ENCODE assay signal across 26 mouse cellular contexts in the genomic region with DNA sequence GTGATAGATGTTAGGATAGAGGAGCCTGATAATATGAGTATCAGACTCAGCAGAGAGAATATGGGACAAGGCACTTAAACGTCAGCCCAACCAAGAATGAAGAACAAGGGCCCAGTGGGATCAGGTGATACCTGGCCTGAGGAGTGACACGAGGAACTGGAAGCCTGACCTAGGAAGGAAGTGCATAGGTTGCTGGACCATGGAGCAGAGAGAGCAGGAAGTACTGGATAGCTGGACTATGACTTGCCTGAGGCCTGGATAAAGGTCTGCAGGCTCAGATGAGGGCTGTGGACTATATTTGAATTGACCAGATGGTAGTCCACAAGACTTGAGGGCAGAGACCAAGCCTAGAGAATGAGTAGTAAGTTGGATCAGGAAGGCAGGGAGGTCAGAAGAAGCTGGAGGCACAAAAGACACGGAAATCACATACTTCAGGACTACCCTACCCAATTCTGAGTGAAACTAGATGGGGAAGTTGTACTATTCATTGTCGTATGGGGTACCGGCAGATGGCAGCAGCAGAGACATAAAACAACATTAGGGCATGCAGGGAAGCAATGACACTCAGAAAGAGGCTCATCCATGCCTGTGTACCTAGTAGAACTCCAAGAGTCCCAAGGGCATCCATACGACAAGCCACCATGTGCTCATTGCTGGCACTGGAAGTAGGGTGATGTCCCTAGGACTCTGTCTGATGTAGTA. TPM values are rescaled to one million over a fixed set of nuclear protein-coding genes. Genes with fewer than 3 reads are reported as not detected.
A peak's percentile ranks its signal among the peaks of the same experiment; 100 is the strongest.
DNase-seq lines count a peak whose midpoint lies in the region; ATAC-seq and TF ChIP-seq lines count a peak whose summit lies in the region.
"Had no signal": no experiment of that assay in that cellular context is flagged by ENCODE, and none has a peak within 500 bp of the region (broad histone marks: within the 10 kb centered on the region; RNA-seq: fewer than 3 reads in every experiment).

No protein-coding gene starts in this region.

- WGBS in kidney, adult 2 months, result 81% methylated on average over 6 of the region's 6 CpGs

- TF ChIP-seq EP300 in CH12.LX (IDR thresholded peaks at IDR 0.05; ENCODE audit: low read length), result no peak

- H3K4me2 ChIP-seq in CH12.LX (ENCODE audit: insufficient read depth, low read depth, poor library complexity, severe bottlenecking), result no peak overlapping the region
- H3K4me2 ChIP-seq: forebrain, embryonic 15.5 days; hindbrain, embryonic 14.5 days; liver, embryonic 11.5 days; lung, embryonic 14.5 days; neural tube, embryonic 13.5 days had no signal

- no peak overlapping the region for H3K9ac ChIP-seq in CH12.LX (ENCODE audit: insufficient read depth, low read depth)
- H3K9ac ChIP-seq: forebrain, embryonic 15.5 days; hindbrain, embryonic 14.5 days; lung, embryonic 14.5 days; neural tube, embryonic 13.5 days had no signal

- H3K27me3 ChIP-seq in CH12.LX (replicated peaks), result no peaks in the 10 kb centered on the region
- H3K27me3 ChIP-seq in kidney, adult 2 months (replicated peaks; ENCODE audit: control insufficient read depth, insufficient read depth, low read length), result no peaks in the 10 kb centered on the region
- H3K27me3 ChIP-seq: forebrain, embryonic 15.5 days; neural tube, embryonic 13.5 days had no signal

- no peak overlapping the region for H3K4me3 ChIP-seq in layer of hippocampus, adult 2 months
- no peak overlapping the region for H3K4me3 ChIP-seq in CH12.LX (replicated peaks in 1 of 3; ENCODE audit: low read depth in 2 of 3, low read length in 2 of 3, poor library complexity in 1 of 3)
- H3K4me3 ChIP-seq in kidney, adult 2 months (ENCODE audit: insufficient read depth, low read depth, low read length), result no peak overlapping the region
- H3K4me3 ChIP-seq: forebrain, embryonic 15.5 days; myocyte; neural tube, embryonic 13.5 days had no signal

- no peaks in the 10 kb centered on the region for H3K9me3 ChIP-seq in CH12.LX (replicated peaks; ENCODE audit: low read length)
- H3K9me3 ChIP-seq: forebrain, embryonic 15.5 days; neural tube, embryonic 13.5 days had no signal

- dilution Hi-C loops in CH12.LX (cut with MboI; ENCODE audit: extremely low pct_ligation_motif_present, extremely low pct_unique_long_range_greater_than_20kb, low sequenced_read_pairs), result no loop called here

- peak; percentile 42 for TF ChIP-seq CTCF in layer of hippocampus, adult 2 months (conservative IDR thresholded peaks at IDR 0.05)
- peak in 1 of 2 experiments; percentile 42; a peak in 1 of 4 replicates for TF ChIP-seq CTCF in CH12.LX (conservative IDR thresholded peaks at IDR 0.05 in 1 of 2, IDR thresholded peaks at IDR 0.05 in 1 of 2; ENCODE audit: low read depth in 2 of 2, low read length in 2 of 2)
- no peak for TF ChIP-seq CTCF in kidney, adult 2 months (conservative IDR thresholded peaks at IDR 0.05; ENCODE audit: insufficient read depth, insufficient read length, low read depth, low read length)

- DNase-seq in layer of hippocampus, adult 2 months (ENCODE audit: low spot score in 2 of 2), result no peak
- no peak for DNase-seq in layer of hippocampus, adult 9-10 months (ENCODE audit: low spot score)
- DNase-seq in B cell, adult 2 months, result peak; percentile 19 to 23
- no peak for DNase-seq in CH12.LX (ENCODE audit: extremely low read depth)
- no peak for DNase-seq in kidney, adult 2 months
- DNase-seq in c-Kit-positive CD71-positive TER-119-positive erythroid progenitor cells, embryonic 14.5 days (ENCODE audit: low spot score), result no peak
- DNase-seq: adrenal gland, postnatal 14 days; cerebellum, adult 11-12 months; cerebellum, postnatal 25 days; gastrocnemius, postnatal 10 days; kidney, adult 18-20 months; left cerebral cortex, postnatal 4 days; lung, embryonic 14.5 days; right cerebral cortex, postnatal 4 days; thymus, adult 2 months; thymus, postnatal 4 days had no signal

- H3K79me2 ChIP-seq in CH12.LX (replicated peaks; ENCODE audit: control insufficient read depth, extremely low read depth, insufficient read depth, poor library complexity, severe bottlenecking), result no peaks in the 10 kb centered on the region

- no peaks in the 10 kb centered on the region for H3K36me3 ChIP-seq in CH12.LX (replicated peaks in 1 of 2; ENCODE audit: control insufficient read depth in 1 of 2, insufficient read depth in 1 of 2, low read length in 1 of 2)
- H3K36me3 ChIP-seq in kidney, adult 2 months (ENCODE audit: control insufficient read depth, insufficient read depth, low read length), result no peaks in the 10 kb centered on the region
- H3K36me3 ChIP-seq: forebrain, embryonic 15.5 days; neural tube, embryonic 13.5 days had no signal

- H3K27ac ChIP-seq in layer of hippocampus, adult 2 months, result no peak overlapping the region
- no peak overlapping the region for H3K27ac ChIP-seq in CH12.LX (ENCODE audit: insufficient read depth, low read depth)
- no peak overlapping the region for H3K27ac ChIP-seq in kidney, adult 2 months (ENCODE audit: insufficient read depth, low read depth, low read length)
- H3K27ac ChIP-seq: forebrain, embryonic 15.5 days; hindbrain, embryonic 14.5 days; kidney, postnatal 0 days; neural tube, embryonic 13.5 days; stomach, postnatal 0 days had no signal

- no peak for TF ChIP-seq POLR2A in CH12.LX (IDR thresholded peaks at IDR 0.05; ENCODE audit: low read depth, low read length)
- TF ChIP-seq POLR2A in kidney, adult 2 months (IDR thresholded peaks at IDR 0.05; ENCODE audit: low read depth, low read length), result no peak

- TF ChIP-seq RAD21 in CH12.LX (IDR thresholded peaks at IDR 0.05; ENCODE audit: low read depth, low read length), result no peak; the same call in none of the 2 replicates

- in situ Hi-C loops in CH12.LX (cut with MboI; ENCODE audit: low pct_ligation_motif_present, low pct_unique_long_range_greater_than_20kb, low sequenced_read_pairs), result no loop called here

- no peaks in the 10 kb centered on the region for H3K4me1 ChIP-seq in CH12.LX (ENCODE audit: control insufficient read depth in 1 of 2, insufficient read depth in 2 of 2)
- H3K4me1 ChIP-seq in kidney, adult 2 months (ENCODE audit: control insufficient read depth, insufficient read depth, low read length), result peaks cover 1% of the 10 kb centered on the region; the same call in 1 of the 2 replicates
- H3K4me1 ChIP-seq: forebrain, embryonic 15.5 days; neural tube, embryonic 13.5 days had no signal

- peak; percentile 72 for ATAC-seq in megakaryocyte, adult 5-6 weeks (ENCODE audit: poor library complexity, severe bottlenecking)
- ATAC-seq: forebrain, embryonic 15.5 days; inflammation-experienced regulatory T-cells, adult 6 months; midbrain, embryonic 16.5 days had no signal

TF ChIP-seq in CH12.LX, 34 proteins besides CTCF, POLR2A, EP300 and RAD21:
- no peak for TF ChIP-seq ELF1 (IDR thresholded peaks at IDR 0.05; ENCODE audit: low read depth, low read length)
- TF ChIP-seq SMC3 (IDR thresholded peaks at IDR 0.05; ENCODE audit: low read depth, low read length), result peak; percentile 23
- no peak for TF ChIP-seq USF2 (conservative IDR thresholded peaks at IDR 0.05; ENCODE audit: low read depth, low read length)
- no peak for TF ChIP-seq PAX5 (IDR thresholded peaks at IDR 0.05; ENCODE audit: low read length)

RNA-seq across cellular contexts. Expression of gene Cd93, which starts 57.0 kb away (rescaled TPM):
- 1 to 10 TPM; 3.2 to 5.1 TPM for total RNA-seq in layer of hippocampus, adult 2 months (2021)
- total RNA-seq in CH12.LX (2012; rRNA removed), result 0.04 and 0.08 TPM in 2 replicates
- 0.08 TPM in 2 replicates for total RNA-seq in CH12.LX (2014; rRNA removed)
- 0.07 TPM in 1 of 2 replicates, not detected in the other for polyA plus RNA-seq in CH12.LX (2012; ENCODE audit: insufficient read length, low read depth)
- total RNA-seq in megakaryocyte, adult 5-6 weeks (2015), result 48.5 and 49.1 TPM in 2 replicates
- total RNA-seq in megakaryocyte, adult 5-6 weeks (2017), result 61.8 and 65.4 TPM in 2 replicates
- polyA plus RNA-seq in kidney, adult 2 months (2012; rRNA removed), result 8.6 and 10.3 TPM in 2 replicates

Comparison
In these comparisons a context has a peak if more than half of its experiments do, and no peak if none do; other contexts are left out.
1. DNase-seq: peak in B cell, adult 2 months (2 of 2); none in layer of hippocampus, adult 2 months (0 of 2), layer of hippocampus, adult 9-10 months (single experiment), CH12.LX (single experiment), kidney, adult 2 months (single experiment) and c-Kit-positive CD71-positive TER-119-positive erythroid progenitor cells, embryonic 14.5 days (single experiment).
2. RNA of gene Cd93, which starts 57.0 kb away (total RNA-seq): 48.5 to 65.4 TPM in megakaryocyte, adult 5-6 weeks; 3.2 to 5.1 TPM in layer of hippocampus, adult 2 months and 0.04 to 0.08 TPM in CH12.LX; every median in the first group is over 4 times any median in the second.